Mouse (Mus musculus): Measurements from ENCODE around the gene P2ry12. TPM values are rescaled to one million over a fixed set of nuclear protein-coding genes. Genes with fewer than 3 reads are reported as not detected.

Gene P2ry12
- polyA plus RNA-seq (2012; rRNA removed), result 1.5 and 2.6 TPM in 2 replicates

GRCm38 (mm10) chr3:59262704-59263103, at the start of gene P2ry12:
TSS of gene P2ry12 (minus strand) at chr3:59262871.

DNA sequence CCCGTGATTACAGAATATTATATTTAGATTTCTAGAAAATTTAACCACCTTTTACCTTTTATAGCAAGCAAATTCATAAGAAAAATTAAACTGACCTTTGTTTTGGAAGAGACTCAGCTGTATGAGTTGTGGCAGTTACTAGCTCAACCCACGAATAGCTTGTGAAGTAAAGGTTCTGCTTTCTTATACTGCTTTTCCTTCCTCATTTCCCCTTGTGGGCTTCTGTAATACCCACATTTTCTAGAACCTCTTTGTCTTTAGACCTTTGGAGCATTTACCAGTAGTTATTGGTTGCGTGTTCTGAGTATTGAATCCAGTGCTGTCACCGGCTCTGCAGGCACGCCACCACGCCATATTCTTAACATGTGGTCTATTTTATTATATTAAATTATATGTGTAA, 51.9 kb downstream of the P2ry12 start, which contains the start of gene P2ry13:
Gene P2ry13, minus strand, starts transcription at position 156 of the 400 bp plus-strand sequence.

DNA sequence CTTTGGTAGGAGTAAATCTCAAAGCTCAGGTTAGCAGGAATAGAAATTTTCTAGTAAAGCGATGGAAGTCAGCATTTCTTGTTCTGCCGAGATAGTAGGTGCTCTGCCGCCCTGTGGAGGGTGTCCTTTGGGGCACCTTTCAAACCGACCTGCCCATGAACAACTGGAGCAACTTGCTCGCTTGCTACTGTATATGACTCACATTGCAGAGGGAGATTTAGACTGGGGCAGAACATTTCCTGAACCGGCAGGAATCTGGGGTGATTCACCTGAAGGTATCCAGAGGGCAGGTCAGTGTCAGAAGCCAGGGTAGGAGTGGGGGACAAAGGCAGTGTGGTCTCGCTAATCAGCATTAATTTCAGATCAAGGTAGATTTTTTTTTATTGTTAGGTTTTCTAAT, 67.7 kb downstream of the P2ry12 start, which contains the start of gene Gpr87:
Gene Gpr87, minus strand, starts transcription at position 167 of the 400 bp plus-strand sequence.

Other genes starting within 250 kb of the P2ry12 start
- gene Gpr171, start 161.1 kb downstream of the P2ry12 start, polyA plus RNA-seq (2012; rRNA removed), result 0.08 and 0.15 TPM in 2 replicates
- gene P2ry14, start 109.3 kb downstream of the P2ry12 start, polyA plus RNA-seq (2012; rRNA removed), result 0.19 and 0.41 TPM in 2 replicates
- 0.04 TPM in 1 of 2 replicates, not detected in the other for gene Gpr87, start 67.8 kb downstream of the P2ry12 start, polyA plus RNA-seq (2012; rRNA removed)
- 0.47 and 0.80 TPM in 2 replicates for gene P2ry13, start 52.0 kb downstream of the P2ry12 start, polyA plus RNA-seq (2012; rRNA removed)
- gene Igsf10, start 81.5 kb upstream of the P2ry12 start, polyA plus RNA-seq (2012; rRNA removed), result 2.2 and 5.8 TPM in 2 replicates